Mouse (Mus musculus) megakaryocyte progenitor cell, adult 5-6 weeks (primary cell): Measurements from ENCODE around the gene Hmgn2. TPM values are rescaled to one million over a fixed set of nuclear protein-coding genes. Genes with fewer than 3 reads are reported as not detected.
A peak's percentile ranks its signal among the peaks of the same experiment; 100 is the strongest.

Experiments used
- ATAC-seq: replicated peaks from 2 replicates; pipeline ENCODE4 v1.8.0; 2016; ENCODE audit warnings: mild to moderate bottlenecking, moderate TSS enrichment, inconsistent platforms; ENCODE audit not compliant: poor library complexity
- total RNA-seq, 2 experiments: library from RNA; stranded (forward) in 1 of 2; stranded (reverse) in 1 of 2; fragments of 157-497, 149-512 nt in 1 of 2; fragments of 200-1000 nt in 1 of 2; gene quantifications; 2 replicates each; pipeline versions ENCODE4 v1.2.3 to v1.2.4; 2015 to 2017

The Hmgn2 gene
- total RNA-seq, 2 experiments from 2014 or later = 1,057 to 2,294 TPM

DNA sequence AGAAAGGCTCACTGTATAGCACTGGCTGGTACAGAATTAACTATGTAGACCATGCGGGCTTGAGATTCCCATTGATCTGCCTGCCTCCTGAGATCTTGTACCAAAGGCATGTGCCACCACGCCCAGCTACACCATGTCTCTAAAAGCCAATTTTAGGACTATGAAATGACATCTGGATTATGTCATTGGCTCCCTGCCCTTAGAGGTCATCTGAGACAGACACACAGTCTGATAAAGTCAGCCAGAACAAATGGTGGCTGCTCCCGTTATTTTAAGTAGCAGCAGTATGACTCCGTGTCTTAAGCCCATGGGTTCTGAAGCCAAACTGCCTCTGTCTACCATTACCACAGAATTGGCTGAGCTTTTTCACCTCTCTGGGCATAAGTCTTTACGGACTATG, 12.0 kb upstream of the Hmgn2 start:
- ATAC-seq = 0 out of 2 replicates have a peak, but pooled peaks have one; percentile 23

DNA sequence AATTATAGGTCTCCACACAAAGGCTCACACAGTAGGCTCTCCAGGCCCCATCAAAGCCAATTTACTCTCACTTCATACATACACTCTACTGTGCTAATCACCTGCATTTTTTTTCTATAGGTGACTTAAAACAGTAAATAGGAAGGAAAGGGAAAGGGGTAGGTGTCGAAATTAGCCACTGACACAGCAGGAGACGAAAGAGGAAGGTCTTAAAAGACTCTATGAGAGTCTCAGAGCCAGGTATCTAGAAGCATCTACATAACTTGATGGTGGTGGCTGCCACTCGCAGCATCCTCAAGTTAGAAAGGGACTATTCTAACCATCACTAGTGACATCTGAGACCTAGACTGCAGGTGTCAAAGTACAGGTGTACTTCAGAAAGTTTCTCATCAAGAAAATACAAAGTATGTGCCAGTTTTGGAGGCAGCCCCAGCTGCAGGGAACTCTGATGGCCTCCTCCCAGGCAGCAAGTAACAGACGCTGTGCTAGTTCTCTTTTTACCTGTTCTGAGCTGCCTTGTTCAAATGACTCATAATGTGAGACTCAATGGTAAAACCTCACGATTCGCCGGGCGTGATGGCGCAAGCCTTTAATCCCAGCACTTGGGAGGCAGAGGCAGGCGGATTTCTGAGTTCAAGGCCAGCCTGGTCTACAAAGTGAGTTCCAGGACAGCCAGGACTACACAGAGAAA, 9.7 kb upstream of the Hmgn2 start:
- no peak for ATAC-seq

DNA sequence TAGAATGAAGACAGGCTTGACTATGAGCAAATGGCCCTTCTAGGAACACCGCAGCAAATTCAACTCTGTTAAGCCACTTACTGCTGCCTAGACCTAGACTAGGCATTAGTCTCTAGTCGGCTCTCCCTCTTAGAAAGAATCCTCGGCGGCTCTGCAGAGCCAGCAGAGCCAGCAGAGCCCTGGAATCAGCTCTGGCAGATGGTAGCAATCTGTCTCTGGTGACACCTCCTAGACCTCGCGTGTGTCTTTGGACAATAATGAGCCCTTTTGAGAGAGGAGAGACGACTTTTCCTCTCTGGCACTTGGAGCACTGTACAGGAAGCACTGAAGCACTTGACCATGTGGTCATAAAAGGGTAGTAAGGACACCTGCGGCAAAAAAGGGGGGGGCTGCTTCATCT, 3.3 kb upstream of the Hmgn2 start:
- no peak for ATAC-seq

DNA sequence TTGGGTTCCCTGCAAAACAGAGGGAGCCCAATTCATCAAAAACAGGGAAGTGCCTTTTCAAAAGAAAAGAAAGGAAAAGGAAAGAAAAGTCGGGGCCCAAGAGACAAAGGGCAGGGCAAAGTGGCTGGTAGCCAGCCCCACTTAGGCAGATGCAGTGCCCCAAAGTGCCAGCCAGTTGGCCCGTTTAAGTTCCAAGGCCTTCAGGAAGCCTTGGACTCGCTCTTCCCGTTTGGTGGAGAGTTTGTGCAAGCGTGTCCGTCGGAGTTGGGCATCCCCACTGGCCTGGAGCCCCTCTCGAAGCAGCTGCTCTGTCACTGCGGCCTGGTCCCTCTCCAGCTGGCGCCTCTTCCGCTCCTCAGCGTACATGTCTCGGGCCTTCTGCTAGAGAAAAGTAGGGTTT, 2.4 kb upstream of the Hmgn2 start:
- ATAC-seq = no peak

DNA sequence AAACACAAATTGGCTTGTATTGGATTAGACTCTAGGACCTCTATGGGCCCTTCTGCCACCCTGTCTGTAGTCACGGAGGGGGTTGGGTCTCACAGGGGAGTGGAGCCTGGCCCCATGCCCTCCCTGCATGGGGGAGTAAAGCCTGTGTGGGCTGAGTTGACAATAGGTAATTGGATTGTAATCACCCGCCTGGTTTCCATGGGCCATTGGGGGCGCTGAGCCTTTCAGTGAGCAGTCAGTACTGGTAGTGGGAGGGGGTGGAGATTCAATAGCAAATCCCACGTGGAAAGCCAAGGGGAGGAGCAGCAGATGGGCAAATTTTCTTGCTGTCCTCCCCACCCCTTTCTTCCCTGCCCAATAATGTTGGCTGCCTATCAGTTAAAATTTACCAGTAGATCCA, 1.7 kb upstream of the Hmgn2 start:
- no peak for ATAC-seq

DNA sequence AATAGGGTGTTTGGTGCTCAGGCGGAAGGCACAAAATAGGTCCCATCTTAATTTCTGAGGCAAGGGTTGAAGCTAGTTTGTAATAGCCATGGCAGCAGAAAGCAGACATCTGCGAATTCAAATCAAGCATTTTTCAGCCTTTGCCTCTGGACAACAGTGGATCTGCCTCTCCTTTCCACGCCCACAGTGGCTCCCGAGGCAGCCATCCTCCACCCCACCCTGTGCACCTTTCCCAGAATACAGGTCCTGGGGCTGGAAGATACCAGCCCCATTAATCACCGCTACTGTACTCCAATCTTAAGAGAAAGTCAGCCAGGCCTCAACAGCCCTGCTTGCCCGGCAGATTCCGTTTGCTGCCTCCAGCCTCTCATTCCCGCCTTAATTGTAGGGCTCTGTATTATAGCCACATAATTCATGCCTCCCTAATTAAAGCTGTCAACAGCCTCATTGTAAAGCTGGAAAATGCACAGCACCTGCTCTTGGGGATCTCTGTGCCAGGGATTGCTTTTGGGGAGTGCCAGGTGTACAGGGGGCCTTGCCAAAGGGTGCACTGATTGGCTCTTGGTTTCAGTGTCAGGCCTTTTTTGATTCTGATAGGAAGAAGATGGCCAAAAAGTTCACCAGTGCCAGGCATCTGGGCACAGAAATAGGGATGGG, 792 bp upstream of the Hmgn2 start:
- ATAC-seq = no peak

DNA sequence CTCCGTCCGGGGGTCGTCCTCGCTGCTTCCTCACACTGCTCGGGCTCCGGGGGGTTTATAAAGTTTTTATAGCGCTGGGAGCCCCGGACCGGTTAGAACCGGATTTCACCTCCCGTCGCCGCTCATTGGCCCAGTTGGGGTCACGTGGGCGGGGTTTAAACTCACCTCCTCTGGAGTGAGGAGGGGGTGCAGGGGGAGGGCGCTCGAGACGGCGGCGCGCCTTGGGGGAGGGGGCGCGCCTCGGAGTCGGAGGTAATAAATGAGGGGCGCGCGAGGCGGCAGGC, 642 bp downstream of the Hmgn2 start:
- peak; percentile 75 for ATAC-seq

DNA sequence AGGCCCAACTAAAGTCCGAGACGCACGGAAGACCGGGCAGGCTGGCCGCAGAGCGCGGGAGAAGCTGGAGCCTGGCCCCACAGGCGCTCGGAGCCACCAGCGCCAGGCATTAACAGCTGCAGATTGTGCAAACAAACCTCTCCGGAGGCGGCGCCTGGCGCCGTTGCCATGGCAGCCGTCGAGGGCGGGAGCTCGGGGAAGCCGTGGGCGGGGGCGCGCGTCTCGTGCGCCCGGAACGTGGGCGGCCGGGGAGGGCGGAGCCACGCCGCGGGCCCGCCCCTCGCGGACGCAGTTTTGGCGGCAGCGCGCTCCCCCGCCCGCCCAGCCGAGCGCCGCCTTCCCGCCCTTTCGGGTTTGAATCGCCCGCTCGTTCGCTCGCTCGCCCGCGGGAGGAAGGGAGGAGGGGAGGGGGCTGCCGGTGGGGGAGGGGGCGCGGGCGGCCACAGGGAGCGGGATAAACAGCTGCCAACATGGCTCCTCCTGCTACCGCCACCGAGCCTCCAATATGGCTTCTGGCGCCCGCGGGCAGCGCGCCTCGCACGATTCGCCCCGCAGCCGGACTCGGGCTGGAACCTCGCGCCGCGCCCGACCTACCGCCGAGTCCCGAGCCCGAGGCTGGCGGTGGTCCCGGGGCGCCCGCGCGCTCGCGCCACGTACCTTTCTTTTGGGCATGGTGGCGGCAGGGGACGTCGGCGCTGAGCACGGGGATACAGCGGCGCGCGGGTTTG, 1.1 kb downstream of the Hmgn2 start:
- ATAC-seq = peak; percentile 67

DNA sequence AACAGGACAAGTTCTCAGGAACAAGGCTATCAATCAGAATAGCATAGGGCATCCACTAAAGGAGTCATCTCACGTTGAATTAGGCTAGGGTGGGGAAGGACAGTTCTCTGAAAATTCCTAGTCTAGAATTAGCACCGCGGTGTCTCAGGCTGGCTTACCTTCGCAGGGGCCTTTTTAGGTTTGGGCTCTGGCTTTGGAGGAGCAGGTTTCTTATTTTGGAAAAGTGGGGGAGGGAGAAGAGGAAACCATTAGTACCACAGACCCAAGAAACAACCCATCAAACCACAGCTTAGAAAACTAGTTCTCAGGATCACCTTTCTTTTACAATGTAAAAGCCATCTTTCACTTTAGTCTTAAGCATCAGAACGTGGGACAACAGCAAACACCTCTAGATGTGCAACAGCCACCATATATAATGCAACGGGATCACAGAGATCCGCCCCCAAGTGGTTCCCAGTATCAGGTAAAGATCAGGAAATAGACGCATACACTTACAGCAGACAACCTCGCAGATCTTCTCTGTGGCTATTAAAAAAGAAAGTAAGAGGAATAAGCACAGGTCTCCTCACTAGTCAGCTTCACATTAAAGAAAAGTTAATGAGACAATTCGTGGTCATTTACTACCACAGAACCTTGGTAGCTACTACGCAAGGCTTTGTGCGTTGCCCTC, 2.0 kb downstream of the Hmgn2 start:
- ATAC-seq = no peak

DNA sequence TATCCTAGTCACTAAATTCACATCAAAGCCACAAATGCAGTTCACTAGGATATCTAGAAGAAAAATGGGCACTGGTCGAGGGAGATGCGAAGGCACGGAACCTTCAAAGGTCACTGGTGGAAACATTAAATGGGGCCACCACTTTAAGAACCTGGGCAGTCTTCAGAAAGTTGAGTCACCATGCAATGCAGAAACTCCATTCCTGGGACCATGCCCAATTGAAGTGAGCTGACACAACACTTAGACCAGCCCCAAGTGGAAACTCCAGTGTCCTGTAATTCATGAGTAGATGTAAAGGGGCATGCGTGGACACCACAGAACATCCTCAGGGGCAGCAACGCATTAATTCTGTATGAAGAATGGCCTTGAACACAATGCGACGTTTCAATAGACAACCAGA, 5.9 kb downstream of the Hmgn2 start:
- no peak for ATAC-seq

DNA sequence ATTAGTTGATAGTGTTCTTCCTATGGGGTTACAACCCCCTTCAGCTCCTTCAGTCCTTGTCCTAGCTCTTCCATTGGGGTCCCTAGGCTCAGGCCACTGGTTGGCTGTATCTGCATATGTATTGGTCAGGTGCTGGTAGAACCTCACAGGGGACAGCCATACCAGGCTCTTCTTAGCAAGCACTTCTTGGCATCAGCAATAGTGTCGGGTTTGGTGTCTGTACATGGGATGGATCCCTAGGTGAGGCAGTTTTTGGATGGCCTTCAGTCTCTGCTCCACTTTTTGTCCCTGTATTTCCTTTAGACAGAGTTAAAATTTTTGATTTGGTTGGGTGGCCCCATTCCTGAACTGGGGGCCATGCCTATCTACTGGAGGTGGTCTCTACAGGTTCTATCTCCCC, 9.6 kb downstream of the Hmgn2 start:
- no peak for ATAC-seq

DNA sequence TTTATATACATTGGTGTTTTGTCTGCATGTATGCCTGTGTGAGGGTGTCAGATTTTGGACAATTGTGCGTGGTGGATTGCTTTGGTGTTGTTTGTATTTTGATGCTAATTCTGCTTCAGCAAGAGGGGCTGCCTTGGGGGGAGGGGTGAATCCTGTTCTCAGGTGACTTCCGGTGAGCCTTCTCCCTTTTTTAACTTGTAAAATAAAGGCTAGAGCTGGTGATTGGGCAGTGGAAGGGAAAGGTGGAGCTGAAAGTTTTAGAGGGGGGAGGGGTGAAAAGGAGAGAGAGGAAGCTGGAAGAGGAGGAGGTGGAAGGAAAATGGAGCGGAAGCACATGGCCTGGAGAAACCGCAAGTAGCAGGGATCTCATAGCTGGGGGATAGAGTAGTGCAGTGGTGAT, 12.1 kb downstream of the Hmgn2 start:
- no peak for ATAC-seq

DNA sequence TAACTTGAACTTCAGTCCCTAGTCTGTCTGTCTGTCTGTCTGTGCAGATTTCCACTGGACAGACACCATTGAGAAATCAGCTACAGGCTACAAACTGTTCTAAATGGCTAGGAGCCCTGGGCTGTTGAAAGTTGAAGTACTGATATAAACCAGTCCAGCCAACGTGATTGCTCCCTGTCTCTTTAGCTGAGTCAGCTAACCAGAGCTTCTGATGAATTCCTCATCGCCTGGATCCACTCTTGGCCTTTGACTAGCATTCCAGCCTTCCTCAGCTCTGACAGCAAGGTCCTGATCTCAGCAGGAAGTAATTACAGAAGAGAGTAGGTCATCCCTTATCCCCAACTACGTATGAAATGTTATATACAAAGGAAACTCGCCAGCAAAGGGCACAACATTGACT, 21.7 kb downstream of the Hmgn2 start:
- ATAC-seq = no peak

DNA sequence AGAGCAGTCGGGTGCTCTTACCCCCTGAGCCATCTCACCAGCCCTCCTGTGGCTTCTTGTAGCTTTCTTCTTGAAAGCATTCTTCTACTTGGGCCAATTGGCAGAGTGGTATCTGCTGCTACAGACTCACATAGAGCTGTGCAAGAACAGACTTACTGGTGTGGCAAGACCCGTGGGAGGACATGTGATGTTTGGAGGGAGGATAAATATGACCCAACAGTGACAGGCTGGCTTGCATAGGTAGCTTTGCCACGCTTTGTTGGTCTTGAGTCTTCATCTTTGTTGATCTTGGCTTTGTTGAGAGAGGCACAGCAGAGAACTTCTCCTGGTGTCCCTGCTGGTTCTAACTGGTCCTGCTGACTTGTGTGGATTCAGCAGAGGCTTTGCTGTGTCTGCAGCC, 24.7 kb downstream of the Hmgn2 start:
- no peak for ATAC-seq

DNA sequence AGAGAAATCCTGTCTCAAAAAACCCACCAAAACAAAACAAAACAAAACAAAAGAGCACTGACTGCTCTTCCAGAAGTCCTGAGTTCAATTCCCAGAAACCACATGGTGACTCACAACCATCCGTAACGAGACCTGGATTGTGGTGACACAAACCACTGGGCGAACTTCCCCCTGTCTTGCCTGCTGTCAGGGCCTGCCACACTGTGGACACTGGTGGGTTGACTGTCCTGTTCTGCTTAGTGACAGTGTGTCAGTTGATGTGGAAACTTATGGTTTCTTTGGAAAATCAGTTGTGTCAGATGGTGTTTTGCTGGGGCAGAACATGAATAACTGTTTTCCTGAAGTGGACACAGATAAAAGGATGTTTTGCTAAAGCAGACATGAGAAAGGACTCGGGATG, 25.8 kb downstream of the Hmgn2 start:
- peak; percentile 84 for ATAC-seq

DNA sequence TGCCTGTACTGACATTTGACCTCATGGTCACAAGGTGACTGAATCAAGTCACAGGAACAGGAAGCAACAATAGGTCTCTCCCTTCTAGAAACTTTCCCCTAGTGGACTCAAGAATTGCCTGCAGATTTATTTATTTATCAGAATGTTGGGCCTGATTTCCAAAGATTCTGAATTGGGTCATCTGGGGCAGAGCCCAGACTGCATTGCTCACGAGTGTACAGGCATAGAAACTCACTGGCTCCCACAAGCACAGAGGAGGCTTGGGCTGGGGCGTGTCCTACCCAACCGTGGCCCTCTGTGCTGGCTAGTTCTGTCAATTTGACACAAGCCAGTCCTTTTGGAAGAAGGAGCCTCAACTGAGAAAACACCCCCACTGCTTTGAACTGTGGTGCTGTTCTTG, 26.9 kb downstream of the Hmgn2 start:
- no peak for ATAC-seq

DNA sequence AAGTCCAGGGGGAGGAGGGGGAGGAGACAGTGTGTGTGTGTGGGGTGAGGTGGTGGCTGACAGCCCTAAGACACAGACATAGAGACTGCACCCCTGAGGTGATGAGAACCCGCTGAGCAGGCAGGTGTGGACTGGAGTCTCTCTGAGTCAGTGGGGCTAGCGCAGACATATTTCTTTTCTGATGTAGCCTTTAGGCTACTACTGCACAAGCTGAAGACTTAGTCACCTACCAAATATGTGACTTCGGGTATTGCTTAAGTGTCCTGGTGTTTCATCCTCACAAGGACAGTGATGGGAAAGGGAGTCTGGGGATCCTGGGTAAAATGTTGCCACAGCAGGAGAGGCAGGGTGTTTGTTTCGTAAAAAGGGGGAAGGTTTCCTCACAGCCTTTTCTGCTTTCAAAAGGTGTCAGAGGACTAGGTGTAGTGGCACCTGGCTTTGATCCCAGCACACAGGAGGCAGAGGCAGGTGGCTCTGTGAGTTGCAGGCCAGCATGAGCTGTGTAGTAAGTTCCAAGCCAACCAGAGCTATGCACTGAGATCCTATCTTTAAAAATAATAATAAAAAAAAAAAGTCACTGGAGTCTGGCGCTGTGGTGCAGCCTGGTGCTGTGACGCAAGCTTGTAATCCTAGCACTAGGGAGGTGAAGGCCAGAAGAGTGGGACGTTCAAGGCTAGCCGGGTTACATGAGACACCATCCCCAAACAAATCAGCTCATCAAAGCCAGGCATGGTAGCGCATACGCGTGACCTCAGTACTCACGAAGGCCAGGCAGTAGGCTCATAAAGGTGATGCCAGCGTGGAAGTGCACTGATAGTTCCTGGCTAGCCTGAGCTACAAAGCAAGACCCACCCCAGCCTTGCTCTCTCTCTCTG, 27.8 kb downstream of the Hmgn2 start:
- peak; percentile 58 for ATAC-seq

DNA sequence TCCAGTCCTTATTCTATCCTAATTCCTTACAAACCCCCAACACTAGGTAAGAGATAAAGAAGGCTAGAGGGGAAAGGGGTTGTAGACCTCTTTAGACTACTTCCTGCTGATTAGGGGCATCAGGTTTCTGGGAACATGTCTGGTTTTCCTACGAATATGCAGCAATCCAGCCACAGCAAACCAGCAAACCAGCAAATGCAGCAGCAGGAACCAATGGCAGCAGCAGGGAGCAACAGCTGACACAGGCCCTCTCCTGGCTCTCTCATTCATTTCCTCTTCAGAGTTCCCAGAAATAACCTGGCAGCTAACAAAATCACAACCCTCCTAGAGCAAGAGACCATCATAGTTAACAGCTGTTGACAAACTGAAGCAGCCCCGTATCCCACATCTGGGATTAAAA, 30.4 kb downstream of the Hmgn2 start:
- ATAC-seq = no peak

DNA sequence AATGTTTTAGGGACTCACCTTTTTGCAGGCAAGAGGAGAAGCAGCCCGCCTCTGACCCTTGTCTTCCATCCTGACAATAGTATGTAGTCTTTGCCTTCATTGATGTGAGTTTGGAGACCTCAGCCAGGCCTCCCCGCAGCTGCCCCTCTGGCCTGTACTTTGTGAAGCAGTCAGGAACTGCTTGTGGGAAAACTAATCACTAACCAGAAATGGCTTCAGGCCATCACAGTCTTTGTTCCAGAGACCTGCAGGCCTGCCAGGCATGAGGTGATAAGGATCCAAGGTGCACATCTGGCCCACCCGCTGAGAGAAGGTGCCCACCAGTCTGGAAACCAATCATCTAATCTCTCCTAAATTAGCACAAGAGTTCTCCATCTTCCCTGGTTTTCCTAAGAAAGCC, 36.7 kb downstream of the Hmgn2 start:
- ATAC-seq = no peak

DNA sequence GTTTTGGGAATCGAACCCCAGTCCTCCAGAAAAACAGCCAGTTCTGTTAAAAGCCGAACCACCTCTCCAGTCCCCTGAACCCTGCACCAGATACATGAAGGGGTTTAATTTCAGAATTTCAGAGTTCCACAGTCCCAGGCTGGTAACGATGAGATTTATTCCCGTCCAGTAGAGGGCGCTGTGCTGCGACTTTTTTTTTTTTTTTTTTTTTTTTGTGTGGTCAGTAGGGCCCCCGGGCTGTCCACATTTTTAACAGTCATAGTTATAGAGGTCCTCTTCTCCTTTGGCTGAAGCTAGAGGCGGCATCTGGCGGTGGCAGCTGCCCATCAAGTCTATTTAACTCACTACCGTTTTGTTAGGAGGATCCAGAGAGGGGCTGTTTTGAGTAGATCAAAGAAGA, 37.1 kb downstream of the Hmgn2 start:
- ATAC-seq = peak; percentile 47

DNA sequence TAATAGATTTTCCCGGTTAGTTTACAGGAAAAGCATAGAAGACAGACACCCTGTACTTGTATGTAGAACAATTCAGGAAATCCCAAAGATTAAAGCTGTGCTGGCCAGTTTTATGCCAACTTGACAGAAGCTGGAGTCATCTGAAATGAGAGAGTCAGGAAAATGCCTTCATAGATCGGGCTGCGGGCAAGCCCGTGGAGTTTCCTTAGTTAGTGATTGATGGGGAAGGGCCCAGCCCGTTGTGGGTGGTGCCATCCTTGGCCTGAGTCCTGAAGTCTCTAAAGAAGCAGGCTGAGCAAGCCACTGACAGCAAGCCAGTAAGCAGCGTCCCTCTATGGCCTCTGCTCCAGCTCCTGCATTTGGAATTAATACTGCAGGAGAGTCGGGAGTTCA, 39.2 kb downstream of the Hmgn2 start:
- peak; percentile 48 for ATAC-seq
